Mouse (Mus musculus) thymus, postnatal 25 days (tissue): Measurements from ENCODE around the gene Dpp4.

Experiments used
- DNase-seq: peaks from one replicate; pipeline ENCODE4 v3.0.0; 2022

The Dpp4 gene

DNA sequence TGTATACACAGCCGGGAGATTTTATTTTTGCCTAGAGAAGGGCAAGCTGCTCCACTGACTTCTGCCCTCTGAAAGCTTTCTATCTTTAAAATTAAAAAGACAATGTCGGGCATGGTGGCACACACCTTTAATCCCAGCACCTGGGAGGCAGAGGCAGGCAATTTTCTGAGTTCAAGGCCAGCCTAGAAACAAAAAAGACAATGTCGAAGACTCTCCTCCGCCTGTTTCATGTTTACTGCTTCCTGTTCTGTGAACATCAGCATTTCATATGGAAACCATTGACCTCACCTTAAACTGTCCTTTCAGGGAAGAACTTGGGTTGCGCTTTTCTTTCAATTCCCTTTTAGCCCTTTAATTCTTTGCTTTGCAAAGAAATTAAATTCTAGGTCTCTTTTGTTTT lies 3.8 kb downstream of the Dpp4 start:
- DNase-seq, result no peak

DNA sequence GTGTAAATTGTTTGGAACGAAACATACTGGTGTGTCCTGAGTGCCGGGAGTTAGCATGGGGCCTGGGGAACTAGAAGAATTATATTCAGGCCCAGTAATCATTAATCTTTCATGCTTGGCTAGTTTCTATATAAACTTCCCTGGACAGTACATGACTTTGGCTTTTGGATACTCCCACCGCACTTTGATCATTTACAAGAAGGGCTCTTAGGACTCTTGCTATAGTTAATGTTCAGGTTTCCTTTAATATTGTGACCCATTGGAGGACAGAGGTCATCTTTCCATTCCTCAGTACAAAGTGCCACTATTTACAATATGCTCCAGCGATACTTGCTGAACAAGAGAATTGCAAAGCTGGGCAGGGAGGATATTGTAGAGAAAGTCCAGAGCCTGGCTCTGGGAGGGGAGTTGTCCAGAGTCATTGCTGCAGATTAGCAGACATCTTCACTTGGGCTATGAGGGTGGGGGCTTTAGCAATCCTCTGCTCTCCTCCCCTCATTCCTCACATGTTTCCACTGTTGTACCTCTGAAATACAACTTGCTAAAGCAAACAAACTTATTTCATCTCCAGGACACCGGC lies 8.4 kb downstream of the Dpp4 start:
- no peak for DNase-seq

DNA sequence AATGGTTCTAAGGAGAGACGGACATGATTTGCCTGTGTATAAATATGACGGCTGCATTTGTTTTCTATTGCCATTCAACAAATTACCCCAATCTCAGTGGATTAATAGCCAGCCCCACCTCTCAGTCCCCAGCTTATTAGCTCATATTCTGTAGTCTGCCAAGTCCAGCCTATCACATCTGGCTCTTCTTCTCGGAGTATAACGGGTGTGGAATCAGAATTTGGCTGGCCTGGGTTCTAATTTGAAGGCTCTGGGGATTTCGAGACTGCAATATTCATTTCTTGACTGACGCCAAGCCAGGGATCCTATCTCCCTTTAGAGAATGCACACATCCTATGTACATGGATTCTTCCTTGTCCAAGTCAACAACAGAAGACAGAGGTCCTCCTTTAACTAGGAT lies 11.0 kb downstream of the Dpp4 start:
- no peak for DNase-seq

DNA sequence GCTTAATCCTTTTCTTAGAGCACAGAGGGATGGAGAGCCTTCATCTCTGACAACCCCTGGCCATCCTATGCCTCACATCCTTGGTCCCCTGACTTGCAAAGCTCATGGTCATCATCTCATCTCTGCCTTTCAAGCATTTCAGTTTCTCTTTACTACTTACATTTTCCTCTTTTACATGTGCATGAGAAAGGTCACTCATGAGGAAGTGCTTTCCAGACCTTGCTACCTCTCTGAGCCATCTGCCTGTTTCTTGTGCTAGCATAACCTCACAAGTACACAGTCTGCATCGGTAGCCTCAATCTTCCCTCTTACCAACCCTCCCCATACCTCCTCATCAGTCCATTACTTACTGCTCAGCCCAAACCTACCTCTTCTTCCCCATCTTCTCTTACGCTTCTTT lies 12.2 kb downstream of the Dpp4 start:
- DNase-seq, result no peak

DNA sequence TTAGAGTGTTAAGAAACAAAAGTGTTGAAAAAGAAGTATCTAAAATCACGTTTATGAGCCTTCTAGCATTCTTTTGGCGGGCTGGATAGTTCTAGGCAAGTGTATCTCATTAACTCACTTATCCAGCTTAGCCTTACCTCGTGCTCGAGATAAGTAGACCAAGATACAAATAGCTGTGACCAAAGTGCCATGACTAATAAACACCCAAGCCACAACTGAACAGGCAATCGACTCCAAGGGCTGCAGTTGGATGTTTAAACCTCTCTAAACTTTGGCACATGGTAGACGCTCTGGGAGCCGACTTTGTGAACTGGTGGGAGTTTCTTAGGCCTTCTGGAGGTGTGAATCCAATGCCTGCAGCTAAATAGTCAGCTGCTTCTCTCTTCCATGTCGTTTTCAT lies 12.7 kb downstream of the Dpp4 start:
- no peak for DNase-seq

DNA sequence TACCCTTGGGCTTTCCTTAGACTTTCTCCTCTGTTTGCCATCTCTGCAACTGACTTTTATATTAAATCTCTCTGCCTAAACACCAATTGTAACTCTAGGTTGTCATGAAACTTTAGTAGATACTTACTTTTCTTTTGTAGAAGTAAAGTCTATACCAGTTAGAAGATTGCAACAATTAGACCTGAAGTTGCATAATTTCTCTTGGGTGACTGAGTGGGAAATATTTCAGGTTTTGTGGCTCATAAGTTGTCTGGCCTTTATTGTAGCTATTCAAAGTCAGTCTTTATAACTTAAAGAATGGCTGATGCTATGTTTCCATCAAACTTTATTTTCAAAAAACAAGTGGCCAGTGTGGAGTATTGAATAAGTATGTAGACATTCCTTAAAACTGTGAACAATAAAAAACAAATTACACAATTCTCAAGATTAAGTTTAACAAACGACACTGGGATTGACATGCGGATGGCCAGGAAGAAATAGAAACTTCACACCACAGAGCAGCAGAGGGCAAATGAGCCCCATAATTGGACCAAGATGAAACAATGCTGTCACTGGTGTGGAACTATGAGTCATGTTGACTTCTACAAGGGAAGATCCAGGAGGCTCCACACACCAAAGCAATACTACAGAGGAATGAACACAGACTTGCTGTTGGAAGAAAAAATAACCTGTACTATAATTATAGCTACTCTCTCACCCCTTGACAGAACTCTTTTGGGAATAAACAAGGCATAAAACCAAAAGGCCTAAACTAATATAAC lies 13.7 kb downstream of the Dpp4 start:
- no peak for DNase-seq

DNA sequence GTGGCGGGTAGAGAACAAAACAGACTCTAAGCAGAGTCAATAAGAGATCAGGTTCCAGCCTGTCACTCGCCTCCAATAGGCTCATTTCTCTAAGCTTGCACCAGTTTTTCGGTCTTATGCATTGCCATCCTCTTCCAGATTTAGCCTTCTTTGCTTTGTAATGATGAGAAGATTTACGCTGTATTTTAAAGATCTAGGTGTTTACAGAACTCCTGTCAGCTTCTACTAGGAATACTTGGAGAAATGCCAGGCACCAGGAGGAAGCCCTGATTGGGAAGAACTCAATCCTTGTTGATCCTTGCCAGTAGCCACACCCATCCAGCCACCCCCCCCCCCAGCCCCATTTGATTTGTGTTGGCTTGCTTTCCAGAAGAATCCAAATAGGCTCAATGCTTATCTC lies 14.4 kb downstream of the Dpp4 start:
- no peak for DNase-seq

DNA sequence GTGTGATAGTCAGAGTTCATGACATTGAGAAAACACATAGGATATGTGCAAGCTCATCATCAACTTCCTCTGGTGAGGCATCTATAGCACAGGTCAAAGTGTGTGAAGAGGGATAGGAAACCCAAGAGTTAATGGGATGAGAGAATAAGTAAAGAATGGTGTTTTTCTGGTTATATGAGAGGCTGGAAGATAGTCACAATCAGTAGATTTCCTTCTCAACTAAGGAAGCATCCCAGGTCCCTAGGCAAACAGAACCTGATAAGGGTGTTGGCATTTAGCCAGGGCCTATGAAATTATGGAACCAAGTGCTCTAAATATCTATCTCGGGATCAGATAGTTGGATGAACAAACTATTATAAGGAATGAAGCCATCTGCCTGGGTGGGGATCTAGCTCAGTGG lies 15.2 kb downstream of the Dpp4 start:
- DNase-seq, result no peak

DNA sequence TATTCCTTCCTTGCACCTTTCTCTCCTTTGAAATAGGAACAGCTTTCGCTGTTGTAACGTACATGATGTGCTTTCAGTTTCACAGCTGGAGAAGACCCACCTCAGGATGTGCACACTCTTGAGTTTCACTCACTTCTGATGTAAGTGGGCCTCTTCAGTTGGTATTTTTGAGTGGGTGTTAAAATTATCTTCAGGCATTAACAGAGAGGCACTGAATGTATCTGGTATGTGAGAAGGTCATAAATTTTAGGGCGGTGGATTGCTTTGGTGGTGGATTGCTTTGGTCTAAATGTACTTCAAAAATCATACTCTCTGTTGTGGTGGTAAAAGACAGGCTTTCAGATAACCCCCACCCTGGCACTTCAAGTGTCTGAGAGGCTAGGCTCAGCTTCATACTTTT lies 17.2 kb downstream of the Dpp4 start:
- DNase-seq, result peak; percentile 46

DNA sequence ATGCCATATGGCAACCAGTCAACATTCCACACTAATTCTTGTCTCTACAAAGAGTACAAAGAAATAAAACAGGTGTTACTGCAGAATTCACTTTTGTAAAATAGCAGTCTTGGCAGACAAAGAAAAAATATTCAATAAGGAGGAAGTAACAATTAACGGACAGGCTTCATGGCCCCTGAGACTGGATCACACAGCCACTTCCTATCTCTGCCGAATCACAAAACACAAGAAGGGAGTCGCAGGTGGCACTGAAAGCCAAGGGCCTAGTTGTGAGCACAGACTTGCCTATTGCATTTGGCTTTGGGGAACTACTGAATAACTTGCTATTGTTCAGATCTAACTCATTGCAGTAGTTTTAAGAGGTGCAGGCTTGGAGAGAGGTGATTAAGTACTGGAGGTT lies 19.9 kb downstream of the Dpp4 start:
- peak; percentile 49 for DNase-seq

DNA sequence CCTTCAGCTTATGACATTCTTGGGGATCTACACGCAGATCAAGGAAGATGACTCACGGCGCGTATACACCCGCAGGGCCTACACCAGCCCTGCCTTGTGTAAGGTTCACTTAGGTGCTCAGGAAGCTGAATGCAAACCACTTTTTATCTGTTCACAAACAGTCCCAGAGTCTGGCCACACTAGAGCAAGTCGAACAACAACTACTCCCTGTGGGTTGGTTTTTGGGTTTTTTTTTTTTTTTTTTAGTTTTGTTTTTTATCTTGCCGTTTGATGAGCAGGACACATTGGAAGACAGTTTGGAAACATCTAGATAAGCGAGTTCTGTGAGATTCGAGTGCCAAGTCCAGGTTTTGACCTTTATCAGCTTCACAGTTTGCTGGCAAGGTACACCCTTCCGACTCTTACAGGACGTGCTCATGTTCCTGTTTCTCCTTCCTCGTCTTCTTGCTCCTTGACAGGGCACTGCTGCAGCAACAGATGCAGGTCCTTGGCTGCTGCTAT lies 21.0 kb downstream of the Dpp4 start:
- DNase-seq, result peak; percentile 44

DNA sequence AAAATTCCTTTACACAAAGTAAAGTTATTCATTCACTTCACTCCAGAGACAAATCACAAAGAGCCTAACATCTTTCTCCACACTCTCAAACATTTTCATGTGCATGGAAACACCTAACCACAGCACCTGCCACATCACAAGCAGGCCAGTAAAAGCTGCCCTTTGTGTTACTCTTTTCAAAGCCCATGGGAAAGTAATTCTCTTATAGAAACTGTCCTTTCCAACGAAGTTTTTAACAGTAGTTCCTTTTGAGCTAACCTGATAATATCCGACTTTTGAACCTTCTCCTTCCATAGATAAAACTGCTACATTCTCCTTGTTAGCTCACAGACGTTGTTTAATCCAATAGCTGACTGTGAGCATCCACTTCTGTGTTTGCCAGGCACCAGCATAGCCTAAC lies 21.7 kb downstream of the Dpp4 start:
- peak; percentile 71 for DNase-seq

DNA sequence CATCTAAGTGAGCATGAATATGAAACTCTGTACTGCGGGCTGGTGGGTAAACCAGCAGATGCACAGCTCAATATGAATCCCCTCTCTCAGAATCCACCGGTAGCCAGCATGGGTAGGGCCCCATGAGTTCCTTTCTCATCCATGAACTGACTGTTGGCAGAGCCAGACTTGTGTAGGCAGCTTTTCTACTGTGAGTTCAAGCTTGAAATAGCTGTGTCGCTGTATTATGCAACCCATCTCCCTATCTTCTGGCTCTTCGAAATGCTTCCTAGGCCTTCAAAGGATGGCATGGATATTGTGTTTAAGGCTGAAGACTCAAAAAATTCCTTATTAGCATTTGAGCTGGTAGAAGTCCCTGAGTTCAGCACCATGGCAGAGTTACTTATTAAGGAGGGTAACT lies 23.2 kb downstream of the Dpp4 start:
- no peak for DNase-seq

DNA sequence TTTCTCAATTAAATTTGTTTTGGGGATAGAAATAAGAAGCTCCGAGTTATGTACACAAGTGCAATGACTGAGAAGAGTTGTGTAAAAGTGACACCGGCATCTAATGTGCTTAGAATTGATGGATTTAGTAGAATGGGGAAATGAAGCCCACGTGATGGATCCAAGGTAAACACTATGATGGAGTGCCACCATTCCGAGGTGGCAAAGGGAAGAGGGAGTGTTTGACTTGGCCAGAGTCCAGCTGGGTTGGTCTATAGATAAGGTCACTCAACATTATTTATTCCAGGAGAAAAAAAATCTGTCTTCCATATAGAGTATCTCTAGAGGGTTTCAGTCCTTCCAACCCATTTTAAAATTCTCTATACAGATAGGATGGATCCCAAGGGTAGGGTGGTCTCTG lies 28.8 kb downstream of the Dpp4 start:
- no peak for DNase-seq

DNA sequence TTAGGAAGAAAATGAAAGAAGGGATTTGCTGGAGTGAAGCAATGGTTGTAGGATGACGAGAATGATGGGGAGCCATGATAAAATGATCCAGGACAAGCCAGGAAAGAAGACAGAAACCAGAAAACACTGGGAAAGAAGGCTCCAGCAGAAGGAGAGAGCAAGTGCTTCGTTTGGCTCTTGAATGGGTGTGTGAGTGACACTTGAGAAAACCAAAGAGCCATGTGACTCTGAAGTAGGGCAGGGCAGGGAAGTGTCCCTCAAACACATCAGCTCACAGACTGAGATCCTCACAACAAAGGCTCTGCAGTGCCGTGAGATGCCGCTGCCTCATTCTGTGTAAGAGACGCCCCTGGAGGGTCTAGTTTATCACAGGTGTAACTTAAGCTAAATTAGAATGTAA lies 29.6 kb downstream of the Dpp4 start:
- DNase-seq, result no peak

DNA sequence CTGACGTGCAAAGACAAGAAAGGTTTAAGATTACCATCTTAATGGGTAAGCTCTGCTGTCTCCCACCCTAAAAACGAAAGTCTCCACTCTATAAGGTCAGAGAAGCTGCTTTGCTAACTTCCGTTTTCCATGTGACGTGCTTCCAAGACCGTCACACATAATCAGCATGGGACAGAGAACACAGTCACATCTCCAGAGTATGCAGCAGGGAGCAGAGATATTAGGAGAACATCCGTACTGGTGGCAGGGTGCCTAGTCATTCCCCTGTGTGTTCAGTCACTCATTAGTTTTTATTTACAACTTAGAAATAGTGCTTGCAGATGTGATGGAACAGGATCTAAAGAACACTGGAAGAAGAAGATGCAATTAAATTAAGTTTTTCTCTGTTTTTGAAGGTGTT lies 30.3 kb downstream of the Dpp4 start:
- no peak for DNase-seq

DNA sequence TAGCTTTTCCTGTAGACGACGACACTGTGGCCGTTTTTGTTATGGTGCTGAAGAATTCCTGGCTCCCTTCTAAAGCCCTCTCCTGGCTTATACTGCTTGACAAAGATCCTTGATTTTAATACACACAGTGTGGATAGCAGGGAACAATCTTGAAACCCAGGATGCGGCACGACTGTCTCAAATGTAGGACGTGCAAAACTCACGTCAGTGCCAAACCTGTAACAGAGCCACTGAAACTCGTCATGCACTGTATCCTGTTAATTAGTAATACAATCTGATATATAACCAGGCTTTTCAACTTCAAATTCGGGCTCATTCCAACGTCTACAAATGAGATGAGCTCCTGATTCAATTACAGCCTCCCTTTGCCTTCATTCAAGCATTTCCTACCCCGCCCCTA lies 38.3 kb downstream of the Dpp4 start:
- no peak for DNase-seq

DNA sequence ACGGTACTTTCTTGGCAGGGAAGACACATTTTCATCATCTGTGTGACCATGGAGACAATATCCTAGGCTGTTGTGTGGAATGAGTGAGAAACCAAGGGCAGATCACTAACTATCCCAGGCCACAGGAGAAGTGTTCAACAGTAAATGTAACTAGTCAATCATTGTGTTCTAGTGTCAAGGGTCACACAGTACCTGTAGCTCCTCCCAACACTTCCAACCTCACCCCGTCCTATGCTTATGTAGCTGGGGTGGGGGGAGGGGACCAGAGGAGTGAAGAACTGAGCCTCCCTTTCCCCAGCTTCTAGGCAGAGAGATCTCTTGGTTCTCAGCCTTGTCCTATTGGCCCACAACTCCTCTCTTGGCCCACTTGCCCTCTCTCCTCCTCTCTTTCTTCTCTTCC lies 42.0 kb downstream of the Dpp4 start:
- DNase-seq, result no peak

DNA sequence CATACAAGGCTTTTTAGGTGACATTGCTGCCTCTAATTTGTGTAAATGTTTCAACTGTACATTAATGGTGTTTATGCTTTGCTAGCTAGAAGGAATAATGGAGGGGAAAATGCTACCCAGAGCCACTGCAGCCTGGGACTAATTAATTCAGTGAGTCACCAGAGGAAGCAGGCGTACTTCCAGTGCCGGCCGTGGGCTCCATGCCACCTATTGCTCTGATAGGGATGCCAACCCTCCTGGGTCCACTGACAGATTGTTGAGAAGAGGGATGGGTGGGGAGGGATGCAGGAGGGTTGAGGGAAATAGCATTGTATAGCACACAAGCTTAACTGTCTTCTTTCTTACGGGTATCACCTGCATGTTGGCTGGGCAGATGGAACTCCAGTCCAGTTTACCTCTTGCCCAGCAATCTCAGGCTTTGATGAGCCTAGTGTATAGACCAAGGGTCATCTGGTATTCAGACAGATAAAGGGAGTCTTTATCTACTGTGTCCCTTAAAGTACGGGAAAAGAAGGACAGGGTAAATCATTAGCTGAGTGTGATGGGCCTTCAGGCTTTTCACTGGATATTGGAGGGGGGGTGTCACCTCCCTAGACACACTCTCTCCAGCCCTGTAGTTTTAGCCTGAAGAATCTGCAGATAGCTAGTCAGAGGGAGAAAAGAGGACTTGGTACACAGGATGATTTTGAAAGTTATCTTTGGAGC lies 43.5 kb downstream of the Dpp4 start:
- no peak for DNase-seq

DNA sequence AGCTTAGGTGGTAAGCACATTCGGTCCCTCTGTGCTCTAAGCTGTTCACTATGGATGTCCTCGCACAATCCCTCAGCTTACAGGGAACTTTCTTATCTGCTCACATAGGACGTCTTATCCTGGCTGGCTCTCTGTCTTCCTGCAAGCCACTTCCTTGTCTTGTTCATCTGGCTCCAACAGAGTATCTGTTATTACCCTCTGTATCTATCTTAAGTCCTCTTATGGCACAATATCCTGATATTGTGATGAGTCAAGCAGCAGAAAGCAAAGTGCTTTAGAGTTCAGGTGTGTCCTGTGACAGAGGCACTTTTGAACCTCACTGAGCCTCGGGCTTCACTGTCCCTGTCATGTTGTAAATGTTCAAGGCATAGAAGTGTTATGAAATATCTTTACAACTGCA lies 48.4 kb downstream of the Dpp4 start:
- no peak for DNase-seq

DNA sequence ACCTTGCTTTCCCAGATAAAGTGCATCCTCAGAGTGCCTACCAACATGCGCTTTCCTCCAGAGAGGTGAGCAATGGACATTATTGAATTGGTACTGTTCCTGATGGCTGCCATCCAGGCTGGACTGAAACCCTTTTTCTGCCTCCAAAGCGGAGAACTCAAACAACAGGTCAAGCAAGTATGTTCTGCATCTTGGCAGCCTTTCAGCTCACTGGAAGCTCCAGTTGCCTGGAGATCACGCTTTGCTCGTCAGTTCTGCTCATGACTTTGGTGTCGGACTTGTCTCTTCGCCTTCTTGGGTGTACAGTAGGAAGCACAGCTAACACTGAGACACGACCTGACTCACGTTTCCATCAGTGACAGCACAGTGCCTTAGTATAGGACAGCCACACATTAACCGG lies 49.8 kb downstream of the Dpp4 start:
- DNase-seq, result no peak

DNA sequence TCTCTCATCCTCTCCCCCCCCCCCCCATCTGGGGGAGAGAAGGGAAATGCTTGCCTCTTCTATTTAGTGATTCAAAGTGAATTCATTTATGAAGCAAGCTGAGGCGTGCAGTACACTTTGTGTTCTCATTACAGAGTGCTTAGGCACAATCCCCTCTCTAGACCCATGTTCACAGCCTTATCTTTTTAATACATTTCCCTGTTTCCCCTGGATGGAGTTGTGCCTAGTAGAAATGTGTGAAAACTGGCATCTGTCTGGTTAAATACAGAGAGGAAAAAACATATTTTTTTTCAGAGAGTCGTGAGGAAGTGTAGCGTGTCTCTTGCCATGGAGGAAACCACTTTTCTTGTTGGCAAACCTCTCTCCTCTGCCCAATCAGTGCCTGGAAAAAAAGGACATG lies 50.5 kb downstream of the Dpp4 start:
- no peak for DNase-seq

DNA sequence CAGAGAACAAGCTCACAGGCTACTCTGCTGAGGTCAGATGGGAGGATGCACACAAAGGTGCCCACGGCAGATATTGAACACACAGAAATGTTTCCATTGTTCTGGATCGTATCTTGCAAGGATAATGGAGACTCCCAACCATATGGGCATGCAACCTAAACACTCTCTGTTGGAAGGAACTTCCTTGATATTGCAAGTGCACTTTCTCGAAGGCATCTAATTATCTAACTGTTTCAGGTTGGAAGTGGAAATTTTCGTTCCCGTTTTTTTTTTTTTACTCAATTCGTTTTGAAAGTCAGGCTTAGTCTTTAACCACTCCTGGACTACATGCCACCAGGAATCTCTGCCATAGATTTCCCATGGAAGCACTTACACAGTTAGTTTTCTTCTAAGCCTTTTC lies 51.2 kb downstream of the Dpp4 start:
- no peak for DNase-seq

DNA sequence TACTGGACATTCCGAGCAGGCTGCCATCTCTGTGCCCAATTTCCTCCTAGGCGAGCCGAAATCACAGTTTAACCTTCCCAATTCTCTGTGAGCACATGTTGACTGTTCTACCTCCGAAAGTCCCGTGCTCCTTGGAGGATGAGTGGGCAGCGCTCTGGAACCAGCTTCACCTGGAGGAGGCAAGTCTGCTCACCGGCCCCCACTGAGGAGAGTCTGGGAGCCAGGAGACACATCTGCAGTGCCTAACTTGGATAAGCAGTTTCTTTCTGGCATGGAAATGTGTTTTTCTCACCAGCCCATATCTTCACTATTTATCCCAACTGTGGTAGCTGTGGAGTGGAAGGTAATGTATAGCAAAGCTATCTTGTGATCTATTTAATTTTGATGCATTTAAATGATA lies 54.8 kb downstream of the Dpp4 start:
- no peak for DNase-seq
